In genomic region chr8:99419726-99420125, GRCm38 (mm10) we compare ENCODE assay signal across 31 mouse cellular contexts. TPM values are rescaled to one million over a fixed set of nuclear protein-coding genes. Genes with fewer than 3 reads are reported as not detected.
DNase-seq lines count a peak whose midpoint lies in the region; ATAC-seq and TF ChIP-seq lines count a peak whose summit lies in the region.
"Had no signal": no experiment of that assay in that cellular context is flagged by ENCODE, and none has a peak within 500 bp of the region (broad histone marks: within the 10 kb centered on the region; RNA-seq: fewer than 3 reads in every experiment).

No protein-coding gene starts in this region.

- no peak overlapping the region for H3K4me2 ChIP-seq in hindbrain, postnatal 0 days (ENCODE audit: low read depth, low read length)
- H3K4me2 ChIP-seq in hindbrain, embryonic 14.5 days (replicated peaks), result no peak overlapping the region
- H3K4me2 ChIP-seq in midbrain, embryonic 14.5 days (ENCODE audit: low read length), result no peak overlapping the region
- H3K4me2 ChIP-seq: hindbrain, embryonic 12.5 days; liver, embryonic 15.5 days; midbrain, embryonic 12.5 days; neural tube, embryonic 12.5 days had no signal

- ATAC-seq in hindbrain, postnatal 0 days, result no peak
- no peak for ATAC-seq in hindbrain, embryonic 14.5 days (ENCODE audit: low FRiP score)
- ATAC-seq in midbrain, embryonic 14.5 days (ENCODE audit: low FRiP score, low TSS enrichment), result no peak
- ATAC-seq: activated CD4-positive, CD25-positive, alpha-beta regulatory T cell, adult 4 months; forebrain, embryonic 16.5 days; inflammation-experienced regulatory T-cells, adult 6 months; Patski had no signal

- H3K9me3 ChIP-seq in hindbrain, postnatal 0 days (ENCODE audit: low read length), result no peaks in the 10 kb centered on the region
- H3K9me3 ChIP-seq in hindbrain, embryonic 14.5 days (ENCODE audit: control insufficient read depth, low read length), result no peaks in the 10 kb centered on the region
- H3K9me3 ChIP-seq in midbrain, embryonic 14.5 days (ENCODE audit: control insufficient read depth, low read length), result no peaks in the 10 kb centered on the region
- H3K9me3 ChIP-seq in midbrain, embryonic 10.5 days (replicated peaks), result no peaks in the 10 kb centered on the region
- H3K9me3 ChIP-seq: embryonic facial prominence, embryonic 10.5 days; hindbrain, embryonic 12.5 days; limb, embryonic 10.5 days; liver, embryonic 15.5 days; midbrain, embryonic 12.5 days; neural tube, embryonic 12.5 days had no signal

- no peaks in the 10 kb centered on the region for H3K36me3 ChIP-seq in hindbrain, postnatal 0 days (ENCODE audit: insufficient read depth, low read length)
- no peaks in the 10 kb centered on the region for H3K36me3 ChIP-seq in hindbrain, embryonic 14.5 days (replicated peaks; ENCODE audit: control insufficient read depth, insufficient read depth)
- no peaks in the 10 kb centered on the region for H3K36me3 ChIP-seq in midbrain, embryonic 14.5 days (ENCODE audit: control insufficient read depth, insufficient read depth, low read length)
- no peaks in the 10 kb centered on the region for H3K36me3 ChIP-seq in midbrain, embryonic 10.5 days
- H3K36me3 ChIP-seq: embryonic facial prominence, embryonic 10.5 days; hindbrain, embryonic 12.5 days; limb, embryonic 10.5 days; liver, embryonic 15.5 days; midbrain, embryonic 12.5 days; neural tube, embryonic 12.5 days had no signal

- no peaks in the 10 kb centered on the region for H3K27me3 ChIP-seq in hindbrain, postnatal 0 days (ENCODE audit: insufficient read depth, low read length)
- peaks cover 3% of the 10 kb centered on the region; the same call in 1 of the 2 replicates for H3K27me3 ChIP-seq in hindbrain, embryonic 14.5 days (ENCODE audit: control insufficient read depth, insufficient read depth, low read length)
- H3K27me3 ChIP-seq in midbrain, embryonic 14.5 days (ENCODE audit: control insufficient read depth, insufficient read depth, low read length), result no peaks in the 10 kb centered on the region
- H3K27me3 ChIP-seq in midbrain, embryonic 10.5 days (ENCODE audit: low read depth, poor library complexity, severe bottlenecking), result peaks cover 57% of the 10 kb centered on the region
- H3K27me3 ChIP-seq: CH12.LX had no signal

- peak; percentile 52 for TF ChIP-seq CTCF in hindbrain, postnatal 0 days (IDR thresholded peaks at IDR 0.05; ENCODE audit: low read depth)
- peak; percentile 19; the same call in 1 of the 2 replicates for TF ChIP-seq CTCF in brain, embryonic 14.5 days (IDR thresholded peaks at IDR 0.05; ENCODE audit: borderline replicate concordance, extremely low read depth, insufficient read depth, insufficient read length)

- no peaks in the 10 kb centered on the region for H3K4me1 ChIP-seq in hindbrain, postnatal 0 days (ENCODE audit: insufficient read depth, low read length)
- 0 out of 2 replicates have a peak, but pooled peaks cover 3% of the 10 kb centered on the region for H3K4me1 ChIP-seq in hindbrain, embryonic 14.5 days (replicated peaks; ENCODE audit: control insufficient read depth, insufficient read depth, low read length)
- peaks cover 14% of the 10 kb centered on the region; the same call in 1 of the 2 replicates for H3K4me1 ChIP-seq in midbrain, embryonic 14.5 days (ENCODE audit: control insufficient read depth, insufficient read depth, low read length)
- H3K4me1 ChIP-seq in midbrain, embryonic 10.5 days, result peaks cover 41% of the 10 kb centered on the region
- H3K4me1 ChIP-seq: liver, embryonic 15.5 days had no signal

- DNase-seq in hindbrain, postnatal 0 days (ENCODE audit: low spot score), result peak; percentile 27
- no peak for DNase-seq in hindbrain, embryonic 14.5 days (ENCODE audit: low spot score)
- DNase-seq in midbrain, embryonic 14.5 days, result peak; percentile 21
- no peak for DNase-seq in midbrain, embryonic 10.5 days (ENCODE audit: low spot score)
- DNase-seq in ES-CJ7 (ENCODE audit: low read depth, low spot score), result peak; percentile 75
- DNase-seq in brain, embryonic 14.5 days (ENCODE audit: low read depth), result no peak
- DNase-seq in kidney, adult 11 months, result no peak
- no peak for DNase-seq in cerebellum, adult 11 months
- DNase-seq: adrenal gland, postnatal 10 days; B cell, adult 2 months; cerebellum, adult 9-10 months; gastrocnemius, postnatal 14 days; heart, adult 18-20 months; kidney, postnatal 4 days; liver; lung, postnatal 10 days; right cerebral cortex, adult 18-20 months; right cerebral cortex, postnatal 4 days; thymus, postnatal 36 days had no signal

- WGBS in hindbrain, postnatal 0 days, result 90% methylated on average over 4 of the region's 4 CpGs
- 86% methylated on average over 4 of the region's 4 CpGs for WGBS in hindbrain, embryonic 14.5 days
- 89% methylated on average over 4 of the region's 4 CpGs for WGBS in midbrain, embryonic 14.5 days
- WGBS in midbrain, embryonic 10.5 days, result 95% methylated on average over 4 of the region's 4 CpGs

- no peak for TF ChIP-seq POLR2A in brain, embryonic 14.5 days (IDR thresholded peaks at IDR 0.05; ENCODE audit: borderline replicate concordance, extremely low read depth, insufficient read depth, insufficient read length, poor library complexity, severe bottlenecking)

- no peak overlapping the region for H3K27ac ChIP-seq in hindbrain, postnatal 0 days
- no peak overlapping the region for H3K27ac ChIP-seq in hindbrain, embryonic 14.5 days
- no peak overlapping the region for H3K27ac ChIP-seq in midbrain, embryonic 14.5 days (replicated peaks; ENCODE audit: low read depth, low read length)
- H3K27ac ChIP-seq in midbrain, embryonic 10.5 days (replicated peaks), result no peak overlapping the region
- H3K27ac ChIP-seq: embryonic facial prominence, embryonic 10.5 days; hindbrain, embryonic 12.5 days; limb, embryonic 10.5 days; liver, embryonic 15.5 days; midbrain, embryonic 12.5 days; neural tube, embryonic 12.5 days had no signal

- no peak overlapping the region for H3K4me3 ChIP-seq in hindbrain, postnatal 0 days (ENCODE audit: low read length)
- H3K4me3 ChIP-seq in hindbrain, embryonic 14.5 days (replicated peaks; ENCODE audit: low read length), result no peak overlapping the region
- no peak overlapping the region for H3K4me3 ChIP-seq in midbrain, embryonic 14.5 days (replicated peaks; ENCODE audit: low read depth, low read length)
- no peak overlapping the region for H3K4me3 ChIP-seq in midbrain, embryonic 10.5 days
- H3K4me3 ChIP-seq: embryonic facial prominence, embryonic 10.5 days; hindbrain, embryonic 12.5 days; limb, embryonic 10.5 days; liver, embryonic 15.5 days; midbrain, embryonic 12.5 days; neural tube, embryonic 12.5 days had no signal

- H3K9ac ChIP-seq in hindbrain, postnatal 0 days (replicated peaks; ENCODE audit: low read length), result no peak overlapping the region
- H3K9ac ChIP-seq in hindbrain, embryonic 14.5 days, result no peak overlapping the region
- H3K9ac ChIP-seq in midbrain, embryonic 14.5 days (replicated peaks; ENCODE audit: low read length), result no peak overlapping the region
- H3K9ac ChIP-seq: hindbrain, embryonic 12.5 days; liver, embryonic 15.5 days; midbrain, embryonic 12.5 days; neural tube, embryonic 12.5 days had no signal

RNA-seq across cellular contexts. Expression of gene Cdh8, which starts 3.5 kb away (rescaled TPM):
- total RNA-seq in hindbrain, postnatal 0 days (2014; rRNA removed), result 96.6 and 99.8 TPM in 2 replicates
- polyA plus RNA-seq in hindbrain, postnatal 0 days (2015; fragmentation: Nextera tagmentation; extraction: Ambion mirVana), result 56.2 and 57.9 TPM in 2 replicates
- polyA plus RNA-seq in hindbrain, embryonic 14.5 days (2014; fragmentation: Nextera tagmentation; extraction: Ambion mirVana), result 68.3 and 70.9 TPM in 2 replicates
- polyA plus RNA-seq in midbrain, embryonic 14.5 days (2014; fragmentation: Nextera tagmentation; extraction: Ambion mirVana), result 48.1 and 60.4 TPM in 2 replicates
- 8.7 and 12.9 TPM in 2 replicates for polyA plus RNA-seq in midbrain, embryonic 10.5 days (2016; fragmentation: Nextera tagmentation; extraction: Ambion mirVana)
- polyA plus RNA-seq in brain, embryonic 14.5 days (2012; rRNA removed), result 31.7 and 46.3 TPM in 2 replicates
- total RNA-seq: CH12.LX; megakaryocyte progenitor cell, adult 5-6 weeks had no signal
- polyA plus RNA-seq: activated CD4-positive, CD25-positive, alpha-beta regulatory T cell, adult 4 months; inflammation-experienced regulatory T-cells, adult 6 months; Patski had no signal

Comparison
In these comparisons a context has a peak if more than half of its experiments do, and no peak if none do; other contexts are left out.
1. DNase-seq: peak in hindbrain, postnatal 0 days (single experiment), midbrain, embryonic 14.5 days (single experiment) and ES-CJ7 (single experiment); none in hindbrain, embryonic 14.5 days (single experiment), midbrain, embryonic 10.5 days (single experiment), brain, embryonic 14.5 days (single experiment), kidney, adult 11 months (single experiment) and cerebellum, adult 11 months (single experiment).